Mouse (Mus musculus) neural tube, embryonic 14.5 days (tissue): ENCODE results near the gene 1700001C19Rik. TPM values are rescaled to one million over a fixed set of nuclear protein-coding genes. Genes with fewer than 3 reads are reported as not detected.
"Not testable (repeated sequence)": the region's sequence is repeated elsewhere in the genome, so short reads cannot be mapped to it uniquely, and the experiment has no call there.

ENCODE experiments used
- ATAC-seq: fragments of 200-750 bp; cut with Nextera tagmentation; 2 replicates; pipeline ENCODE4 v1.8.0; 2017; ENCODE audit warnings: low read depth, mild to moderate bottlenecking, moderate TSS enrichment, moderate library complexity
- H3K27ac ChIP-seq: fragments of 300-500 bp; sonication (generic); 2 replicates; pipeline ENCODE4 v1.5.1; 2014; ENCODE audit warnings: low read depth, mild to moderate bottlenecking, control low read depth, low read length, moderate library complexity, mixed read lengths
- H3K27me3 ChIP-seq: fragments of 300-500 bp; sonication (generic); 2 replicates; pipeline ENCODE4 v1.6.1; 2014; ENCODE audit warnings: low read length; ENCODE audit not compliant: control insufficient read depth, insufficient read depth
- H3K36me3 ChIP-seq: fragments of 300-500 bp; sonication (generic); 2 replicates; pipeline ENCODE4 v1.6.1; 2014; ENCODE audit warnings: low read length, mixed read lengths; ENCODE audit not compliant: control insufficient read depth, insufficient read depth
- H3K4me1 ChIP-seq: fragments of 300-500 bp; sonication (generic); 2 replicates; pipeline ENCODE4 v1.6.1; 2014; ENCODE audit warnings: low read length; ENCODE audit not compliant: control insufficient read depth, insufficient read depth
- H3K4me2 ChIP-seq: fragments of 300-500 bp; sonication (generic); 2 replicates; pipeline ENCODE4 v1.6.1; 2014; ENCODE audit warnings: mild to moderate bottlenecking, low read depth, low read length, control low read depth
- H3K4me3 ChIP-seq: fragments of 300-500 bp; sonication (generic); 2 replicates; pipeline ENCODE4 v1.5.1; 2014; ENCODE audit warnings: low read depth, low read length, control low read depth, mixed read lengths
- H3K9ac ChIP-seq: fragments of 300-500 bp; sonication (generic); replicated peaks from 2 replicates; pipeline ENCODE4 v1.6.1; 2014; ENCODE audit warnings: low read depth, mild to moderate bottlenecking, control low read depth, low read length, mixed read lengths
- H3K9me3 ChIP-seq: fragments of 300-500 bp; sonication (generic); 2 replicates; pipeline ENCODE4 v1.6.1; 2016; ENCODE audit warnings: low read length; ENCODE audit not compliant: control insufficient read depth
- WGBS: fragments of 180-500 bp; shearing (Covaris S2); extraction: QIAGEN DNeasy Blood & Tissue Kit; methylation state at CpG from one replicate; pipeline ENCODE4 v1.1.7; 2014; 5-methylcytosine and 5-hydroxymethylcytosine counted together
- polyA plus RNA-seq: library from polyadenylated mRNA; unstranded; fragments of >200 nt; fragmentation: Nextera tagmentation; extraction: Ambion mirVana; gene quantifications from 2 replicates; pipeline ENCODE4 v1.2.1, GENCODE M21; 2014

The 1700001C19Rik gene
- polyA plus RNA-seq, 1 experiment from 2014 or later: 0.42 TPM

GRCm38 (mm10) chr17:47427316-47427715 is 9.9 kb downstream of the 1700001C19Rik start:
- no peaks in the 10 kb centered on the region for H3K9me3 ChIP-seq
- H3K9ac ChIP-seq: no peak overlapping the region
- ATAC-seq: no peak
- H3K27ac ChIP-seq: no peak overlapping the region
- H3K4me3 ChIP-seq: no peak overlapping the region
- H3K4me1 ChIP-seq: no peaks in the 10 kb centered on the region
- no peaks in the 10 kb centered on the region for H3K36me3 ChIP-seq
- H3K4me2 ChIP-seq: no peak overlapping the region
- 79% methylated on average over 6 of the region's 6 CpGs for WGBS
- H3K27me3 ChIP-seq: no peaks in the 10 kb centered on the region

GRCm38 (mm10) chr17:47424186-47424585 is 13.0 kb downstream of the 1700001C19Rik start:
- Histone ChIP-seq H3K4me1 (no peaks in the 10 kb centered on the region), H3K27ac (no peak overlapping the region), H3K9me3 (no peaks in the 10 kb centered on the region), H3K36me3 (no peaks in the 10 kb centered on the region), H3K4me2 (no peak overlapping the region), H3K4me3 (no peak overlapping the region), H3K9ac (no peak overlapping the region), H3K27me3 (no peaks in the 10 kb centered on the region)
- no peak for ATAC-seq
- 80% methylated on average over 6 of the region's 6 CpGs for WGBS

- H3K9ac ChIP-seq, H3K4me2 ChIP-seq, ATAC-seq, H3K4me3 ChIP-seq, H3K9me3 ChIP-seq, H3K27me3 ChIP-seq, H3K4me1 ChIP-seq, H3K36me3 ChIP-seq, H3K27ac ChIP-seq: not testable (repeated sequence)
- 94% methylated on average over 1 of the region's 1 CpGs for WGBS
Observed at GRCm38 (mm10) chr17:47422616-47423015, 14.6 kb downstream of the 1700001C19Rik start.

- H3K9ac ChIP-seq: no peak overlapping the region
- no peak for ATAC-seq
- 81% methylated on average over 3 of the region's 3 CpGs for WGBS
- H3K4me2 ChIP-seq: no peak overlapping the region
- H3K36me3 ChIP-seq: no peaks in the 10 kb centered on the region
- H3K27me3 ChIP-seq: no peaks in the 10 kb centered on the region
- H3K4me1 ChIP-seq: no peaks in the 10 kb centered on the region
- no peak overlapping the region for H3K4me3 ChIP-seq
- no peak overlapping the region for H3K27ac ChIP-seq
- H3K9me3 ChIP-seq: no peaks in the 10 kb centered on the region
Observed at GRCm38 (mm10) chr17:47421566-47421965, 15.6 kb downstream of the 1700001C19Rik start.

- Histone ChIP-seq H3K9me3 (no peaks in the 10 kb centered on the region), H3K4me3 (no peak overlapping the region), H3K27ac (no peak overlapping the region), H3K36me3 (no peaks in the 10 kb centered on the region), H3K4me2 (no peak overlapping the region), H3K4me1 (no peaks in the 10 kb centered on the region), H3K27me3 (no peaks in the 10 kb centered on the region), H3K9ac (no peak overlapping the region)
- no peak for ATAC-seq
- WGBS: 68% methylated on average over 2 of the region's 2 CpGs
Observed at GRCm38 (mm10) chr17:47420195-47420594, 17.0 kb downstream of the 1700001C19Rik start.

- peak overlapping the region; percentile 28 for H3K4me3 ChIP-seq
- H3K9me3 ChIP-seq, H3K36me3 ChIP-seq, H3K27ac ChIP-seq, H3K4me1 ChIP-seq: not testable (repeated sequence)
- H3K4me2 ChIP-seq: peak overlapping the region; percentile 46
- WGBS: 4% methylated on average over 66 of the region's 74 CpGs
- peak overlapping the region; percentile 28; the same call in 1 of the 2 replicates for H3K9ac ChIP-seq
- peak; percentile 44 for ATAC-seq
- peaks cover 12% of the 10 kb centered on the region for H3K27me3 ChIP-seq
Observed at GRCm38 (mm10) chr17:47409897-47410861, 27.0 kb downstream of the 1700001C19Rik start.

- Histone ChIP-seq H3K9me3 (no peaks in the 10 kb centered on the region), H3K27ac (no peak overlapping the region), H3K4me1 (no peaks in the 10 kb centered on the region), H3K27me3 (peaks cover 12% of the 10 kb centered on the region), H3K4me2 (no peak overlapping the region), H3K9ac (no peak overlapping the region), H3K4me3 (no peak overlapping the region), H3K36me3 (no peaks in the 10 kb centered on the region)
- peak; percentile 65; the same call in 1 of the 2 replicates for ATAC-seq
- 25% methylated on average over 8 of the region's 8 CpGs for WGBS
Observed at GRCm38 (mm10) chr17:47408558-47408898, 28.6 kb downstream of the 1700001C19Rik start.

GRCm38 (mm10) chr17:47407717-47408557 is 29.2 kb downstream of the 1700001C19Rik start:
- Histone ChIP-seq H3K4me1 (no peaks in the 10 kb centered on the region), H3K9ac (no peak overlapping the region), H3K36me3 (no peaks in the 10 kb centered on the region), H3K27me3 (peaks cover 12% of the 10 kb centered on the region), H3K9me3 (no peaks in the 10 kb centered on the region), H3K4me2 (no peak overlapping the region), H3K27ac (no peak overlapping the region), H3K4me3 (no peak overlapping the region)
- WGBS: 67% methylated on average over 10 of the region's 10 CpGs
- ATAC-seq: no peak

GRCm38 (mm10) chr17:47400451-47400850 is 36.7 kb downstream of the 1700001C19Rik start, which contains the start of gene Guca1a:
Gene Guca1a (minus strand): TSS chr17:47400584.
- H3K4me2 ChIP-seq: no peak within 1 kb of the TSS
- no peaks in the 10 kb centered on the region for H3K4me1 ChIP-seq
- no peaks in the 10 kb centered on the region for H3K36me3 ChIP-seq
- no peak within 1 kb of the TSS for H3K9ac ChIP-seq
- H3K9me3 ChIP-seq: no peaks in the 10 kb centered on the region
- no peaks in the 10 kb centered on the region for H3K27me3 ChIP-seq
- no peak within 1 kb of the TSS for H3K27ac ChIP-seq
- WGBS: 68% methylated on average over 10 of the region's 10 CpGs
- no peak for ATAC-seq
- no peak within 1 kb of the TSS for H3K4me3 ChIP-seq
